Mouse (Mus musculus): Measurements from ENCODE around the gene Eaf2. TPM values are rescaled to one million over a fixed set of nuclear protein-coding genes. Genes with fewer than 3 reads are reported as not detected.
A peak's percentile ranks its signal among the peaks of the same experiment; 100 is the strongest.

The Eaf2 gene
- polyA plus RNA-seq, 1 experiment from 2014 or later, result 0.90 TPM

GRCm38 (mm10) chr16:36790166-36790565 is 84.6 kb downstream of the Eaf2 start:
- no peaks in the 10 kb centered on the region for H3K36me3 ChIP-seq
- no peak overlapping the region for H3K4me3 ChIP-seq
- H3K4me1 ChIP-seq, result no peaks in the 10 kb centered on the region
- no peaks in the 10 kb centered on the region for H3K27me3 ChIP-seq
- no peak overlapping the region for H3K9ac ChIP-seq
- H3K27ac ChIP-seq, result no peak overlapping the region
- WGBS, result 89% methylated on average over 4 of the region's 4 CpGs
- H3K9me3 ChIP-seq, result no peaks in the 10 kb centered on the region
- H3K4me2 ChIP-seq, result no peak overlapping the region
- ATAC-seq (ENCODE audit: borderline replicate concordance, extremely low read depth, low FRiP score, low TSS enrichment), result no peak

- 81% methylated on average over 7 of the region's 7 CpGs for WGBS
- H3K4me3 ChIP-seq, result no peak overlapping the region
- no peak overlapping the region for H3K4me2 ChIP-seq
- H3K9me3 ChIP-seq, result no peaks in the 10 kb centered on the region
- H3K4me1 ChIP-seq, result no peaks in the 10 kb centered on the region
- no peak overlapping the region for H3K27ac ChIP-seq
- no peak overlapping the region for H3K9ac ChIP-seq
- ATAC-seq (ENCODE audit: borderline replicate concordance, extremely low read depth, low FRiP score, low TSS enrichment), result no peak
- no peaks in the 10 kb centered on the region for H3K27me3 ChIP-seq
- no peaks in the 10 kb centered on the region for H3K36me3 ChIP-seq
Observed at GRCm38 (mm10) chr16:36786466-36786865, 88.3 kb downstream of the Eaf2 start.

GRCm38 (mm10) chr16:36784594-36785313 is 90.0 kb downstream of the Eaf2 start, which contains the start of gene Slc15a2:
TSS of gene Slc15a2 (minus strand) at chr16:36784962.
- Histone ChIP-seq H3K9ac (peak within 1 kb of the TSS; percentile 32; the same call in 1 of the 2 replicates), H3K27me3 (no peaks in the 10 kb centered on the region), H3K27ac (peak within 1 kb of the TSS; percentile 62), H3K4me2 (peak within 1 kb of the TSS; percentile 27; the same call in 1 of the 2 replicates), H3K9me3 (no peaks in the 10 kb centered on the region), H3K4me1 (no peaks in the 10 kb centered on the region), H3K36me3 (no peaks in the 10 kb centered on the region), H3K4me3 (peak within 1 kb of the TSS; percentile 40)
- ATAC-seq (ENCODE audit: borderline replicate concordance, extremely low read depth, low FRiP score, low TSS enrichment), result peak; percentile 69; the same call in 1 of the 2 replicates
- WGBS, result 47% methylated on average over 10 of the region's 10 CpGs

- Histone ChIP-seq H3K27me3 (no peaks in the 10 kb centered on the region), H3K9ac (peak overlapping the region; percentile 32; the same call in 1 of the 2 replicates), H3K36me3 (no peaks in the 10 kb centered on the region), H3K27ac (peak overlapping the region; percentile 62), H3K4me2 (peak overlapping the region; percentile 27; the same call in 1 of the 2 replicates), H3K4me1 (no peaks in the 10 kb centered on the region), H3K9me3 (no peaks in the 10 kb centered on the region), H3K4me3 (peak overlapping the region; percentile 40)
- 66% methylated on average over 2 of the region's 2 CpGs for WGBS
- ATAC-seq (ENCODE audit: borderline replicate concordance, extremely low read depth, low FRiP score, low TSS enrichment), result no peak
Observed at GRCm38 (mm10) chr16:36784146-36784545, 90.7 kb downstream of the Eaf2 start.

- no peak overlapping the region for H3K4me3 ChIP-seq
- H3K9me3 ChIP-seq, result no peaks in the 10 kb centered on the region
- no peak overlapping the region for H3K4me2 ChIP-seq
- no peaks in the 10 kb centered on the region for H3K27me3 ChIP-seq
- 64% methylated on average over 6 of the region's 6 CpGs for WGBS
- no peak overlapping the region for H3K27ac ChIP-seq
- H3K9ac ChIP-seq, result no peak overlapping the region
- peaks cover 11% of the 10 kb centered on the region; the same call in 1 of the 2 replicates for H3K4me1 ChIP-seq
- no peak for ATAC-seq (ENCODE audit: borderline replicate concordance, extremely low read depth, low FRiP score, low TSS enrichment)
- no peaks in the 10 kb centered on the region for H3K36me3 ChIP-seq
Observed at GRCm38 (mm10) chr16:36775658-36776057, 99.1 kb downstream of the Eaf2 start.

GRCm38 (mm10) chr16:36772996-36773395 is 101.8 kb downstream of the Eaf2 start:
- Histone ChIP-seq H3K27ac (peak overlapping the region; percentile 73), H3K4me2 (no peak overlapping the region), H3K9me3 (no peaks in the 10 kb centered on the region), H3K36me3 (no peaks in the 10 kb centered on the region), H3K4me3 (no peak overlapping the region), H3K27me3 (no peaks in the 10 kb centered on the region), H3K4me1 (peaks cover 11% of the 10 kb centered on the region; the same call in 1 of the 2 replicates), H3K9ac (no peak overlapping the region)
- peak; percentile 79; the same call in 1 of the 2 replicates for ATAC-seq (ENCODE audit: borderline replicate concordance, extremely low read depth, low FRiP score, low TSS enrichment)
- WGBS, result 60% methylated on average over 5 of the region's 5 CpGs

GRCm38 (mm10) chr16:36771703-36772102 is 103.1 kb downstream of the Eaf2 start:
- Histone ChIP-seq H3K9ac (no peak overlapping the region), H3K9me3 (no peaks in the 10 kb centered on the region), H3K36me3 (no peaks in the 10 kb centered on the region), H3K4me2 (no peak overlapping the region), H3K4me3 (no peak overlapping the region), H3K4me1 (peaks cover 6% of the 10 kb centered on the region; the same call in 1 of the 2 replicates), H3K27me3 (no peaks in the 10 kb centered on the region), H3K27ac (peak overlapping the region; percentile 39; the same call in 1 of the 2 replicates)
- 83% methylated on average over 3 of the region's 3 CpGs for WGBS
- ATAC-seq (ENCODE audit: borderline replicate concordance, extremely low read depth, low FRiP score, low TSS enrichment), result no peak

GRCm38 (mm10) chr16:36771244-36771643 is 103.6 kb downstream of the Eaf2 start:
- H3K4me1 ChIP-seq, result 0 out of 2 replicates have a peak, but pooled peaks cover 5% of the 10 kb centered on the region

GRCm38 (mm10) chr16:36770830-36771229 is 104.0 kb downstream of the Eaf2 start:
- Histone ChIP-seq H3K27me3 (no peaks in the 10 kb centered on the region), H3K4me1 (0 out of 2 replicates have a peak, but pooled peaks cover 5% of the 10 kb centered on the region), H3K9ac (no peak overlapping the region), H3K27ac (peak overlapping the region; percentile 63), H3K4me3 (no peak overlapping the region), H3K4me2 (no peak overlapping the region), H3K9me3 (no peaks in the 10 kb centered on the region), H3K36me3 (no peaks in the 10 kb centered on the region)
- WGBS, result 57% methylated on average over 4 of the region's 4 CpGs
- peak; percentile 59 for ATAC-seq (ENCODE audit: borderline replicate concordance, extremely low read depth, low FRiP score, low TSS enrichment)

More at GRCm38 (mm10) chr16:36771244-36771643, 103.6 kb downstream of the Eaf2 start:
- Histone ChIP-seq H3K27me3 (no peaks in the 10 kb centered on the region), H3K9me3 (no peaks in the 10 kb centered on the region), H3K27ac (peak overlapping the region; percentile 63), H3K4me2 (no peak overlapping the region), H3K4me3 (no peak overlapping the region), H3K36me3 (no peaks in the 10 kb centered on the region), H3K9ac (no peak overlapping the region)
- no peak for ATAC-seq (ENCODE audit: borderline replicate concordance, extremely low read depth, low FRiP score, low TSS enrichment)
- WGBS, result 68% methylated on average over 2 of the region's 2 CpGs

- no peak overlapping the region for H3K4me3 ChIP-seq
- H3K9me3 ChIP-seq, result no peaks in the 10 kb centered on the region
- H3K27me3 ChIP-seq, result no peaks in the 10 kb centered on the region
- no peaks in the 10 kb centered on the region for H3K36me3 ChIP-seq
- no peak overlapping the region for H3K4me2 ChIP-seq
- H3K9ac ChIP-seq, result no peak overlapping the region
- 0 out of 2 replicates have a peak, but pooled peaks cover 5% of the 10 kb centered on the region for H3K4me1 ChIP-seq
- peak overlapping the region; percentile 63 for H3K27ac ChIP-seq
- WGBS, result 70% methylated on average over 8 of the region's 13 CpGs
- no peak for ATAC-seq (ENCODE audit: borderline replicate concordance, extremely low read depth, low FRiP score, low TSS enrichment)
Observed at GRCm38 (mm10) chr16:36770191-36770771, 104.5 kb downstream of the Eaf2 start.

- Histone ChIP-seq H3K27me3 (no peaks in the 10 kb centered on the region), H3K4me3 (no peak overlapping the region), H3K36me3 (no peaks in the 10 kb centered on the region), H3K9ac (no peak overlapping the region), H3K27ac (no peak overlapping the region), H3K4me2 (no peak overlapping the region), H3K9me3 (no peaks in the 10 kb centered on the region), H3K4me1 (no peaks in the 10 kb centered on the region)
- WGBS, result 77% methylated on average over 3 of the region's 3 CpGs
- ATAC-seq (ENCODE audit: borderline replicate concordance, extremely low read depth, low FRiP score, low TSS enrichment), result no peak
Observed at GRCm38 (mm10) chr16:36751979-36752378, 122.8 kb downstream of the Eaf2 start.

- no peak overlapping the region for H3K4me3 ChIP-seq
- H3K9ac ChIP-seq, result no peak overlapping the region
- 45% methylated on average over 2 of the region's 2 CpGs for WGBS
- no peak for ATAC-seq (ENCODE audit: borderline replicate concordance, extremely low read depth, low FRiP score, low TSS enrichment)
- no peaks in the 10 kb centered on the region for H3K9me3 ChIP-seq
- no peaks in the 10 kb centered on the region for H3K36me3 ChIP-seq
- no peak overlapping the region for H3K4me2 ChIP-seq
- no peak overlapping the region for H3K27ac ChIP-seq
- no peaks in the 10 kb centered on the region for H3K27me3 ChIP-seq
- H3K4me1 ChIP-seq, result no peaks in the 10 kb centered on the region
Observed at GRCm38 (mm10) chr16:36747767-36748166, 127.0 kb downstream of the Eaf2 start.

Data from lung, embryonic 15.5 days (tissue).